Mouse (Mus musculus) megakaryocyte, adult 5-6 weeks (primary cell): ENCODE measurements around the gene Pbx4. TPM values are rescaled to one million over a fixed set of nuclear protein-coding genes. Genes with fewer than 3 reads are reported as not detected.

Source experiments
- total RNA-seq, 2 experiments: library from RNA; stranded (forward) in 1 of 2; stranded (reverse) in 1 of 2; fragments of 153-499, 151-499 nt in 1 of 2; fragments of 221-1000, 200-1000 nt in 1 of 2; gene quantifications; 2 replicates each; pipeline versions ENCODE4 v1.2.3 to v1.2.4; 2015 to 2017

Gene Pbx4
- total RNA-seq, 2 experiments from 2014 or later: 1.3 to 1.9 TPM

Other genes with a start within 250 kb of the Pbx4 start
- gene Zfp868, start 206.9 kb upstream of the Pbx4 start, total RNA-seq (2015): 22.9 and 23.7 TPM in 2 replicates
- 14.0 TPM in 2 replicates for gene Zfp868, start 206.9 kb upstream of the Pbx4 start, total RNA-seq (2017)
- 0.76 and 0.89 TPM in 2 replicates for gene Zfp964, start 178.0 kb upstream of the Pbx4 start, total RNA-seq (2015)
- gene Zfp964, start 178.0 kb upstream of the Pbx4 start, total RNA-seq (2017): 0.33 TPM in 1 of 2 replicates, not detected in the other
- 16.7 and 17.9 TPM in 2 replicates for gene Zfp869, start 121.8 kb upstream of the Pbx4 start, total RNA-seq (2015)
- 18.1 and 21.5 TPM in 2 replicates for gene Zfp869, start 121.8 kb upstream of the Pbx4 start, total RNA-seq (2017)
- gene Zfp963, start 82.5 kb upstream of the Pbx4 start, total RNA-seq (2015): 7.2 and 8.0 TPM in 2 replicates
- 3.7 and 5.5 TPM in 2 replicates for gene Zfp963, start 82.5 kb upstream of the Pbx4 start, total RNA-seq (2017)
- not detected in 2 replicates for gene Gm20422, start 57.6 kb upstream of the Pbx4 start, total RNA-seq (2015)
- gene Gm20422, start 57.6 kb upstream of the Pbx4 start, total RNA-seq (2017): 0.33 and 0.45 TPM in 2 replicates
- gene Atp13a1, start 41.3 kb upstream of the Pbx4 start, total RNA-seq (2015): 19.5 and 21.1 TPM in 2 replicates
- 15.6 and 16.9 TPM in 2 replicates for gene Atp13a1, start 41.3 kb upstream of the Pbx4 start, total RNA-seq (2017)
- gene Zfp866, start 41.3 kb upstream of the Pbx4 start, total RNA-seq (2015): 23.6 TPM in 2 replicates
- gene Zfp866, start 41.3 kb upstream of the Pbx4 start, total RNA-seq (2017): 24.9 and 27.2 TPM in 2 replicates
- gene Gmip, start 23.8 kb upstream of the Pbx4 start, total RNA-seq (2015): 60.6 and 62.2 TPM in 2 replicates
- gene Gmip, start 23.8 kb upstream of the Pbx4 start, total RNA-seq (2017): 59.3 and 82.0 TPM in 2 replicates
- 1.7 and 2.0 TPM in 2 replicates for gene Lpar2, start 10.1 kb upstream of the Pbx4 start, total RNA-seq (2015)
- gene Lpar2, start 10.1 kb upstream of the Pbx4 start, total RNA-seq (2017): 0.57 and 0.59 TPM in 2 replicates
- not detected in 2 replicates for gene Cilp2, start 55.2 kb downstream of the Pbx4 start, total RNA-seq (2015)
- not detected in 2 replicates for gene Cilp2, start 55.2 kb downstream of the Pbx4 start, total RNA-seq (2017)
- gene Tssk6, start 69.7 kb downstream of the Pbx4 start, total RNA-seq (2015): 0.27 TPM in 1 of 2 replicates, not detected in the other
- 0.16 and 0.26 TPM in 2 replicates for gene Tssk6, start 69.7 kb downstream of the Pbx4 start, total RNA-seq (2017)
- 63.4 and 75.7 TPM in 2 replicates for gene Ndufa13, start 70.1 kb downstream of the Pbx4 start, total RNA-seq (2015)
- 120 and 143 TPM in 2 replicates for gene Ndufa13, start 70.1 kb downstream of the Pbx4 start, total RNA-seq (2017)
- gene Yjefn3, start 70.2 kb downstream of the Pbx4 start, total RNA-seq (2015): 3.1 TPM in 1 of 2 replicates, not detected in the other
- gene Yjefn3, start 70.2 kb downstream of the Pbx4 start, total RNA-seq (2017): not detected in 2 replicates
- gene Gatad2a, start 163.9 kb downstream of the Pbx4 start, total RNA-seq (2015): 50.1 and 62.0 TPM in 2 replicates
- 62.5 and 64.7 TPM in 2 replicates for gene Gatad2a, start 163.9 kb downstream of the Pbx4 start, total RNA-seq (2017)
- gene Mau2, start 210.2 kb downstream of the Pbx4 start, total RNA-seq (2015): 28.1 and 28.4 TPM in 2 replicates
- 28.1 and 33.8 TPM in 2 replicates for gene Mau2, start 210.2 kb downstream of the Pbx4 start, total RNA-seq (2017)
- 11.6 and 15.0 TPM in 2 replicates for gene Sugp1, start 210.3 kb downstream of the Pbx4 start, total RNA-seq (2015)
- 17.3 and 24.1 TPM in 2 replicates for gene Sugp1, start 210.3 kb downstream of the Pbx4 start, total RNA-seq (2017)
- gene Tm6sf2, start 240.4 kb downstream of the Pbx4 start, total RNA-seq (2015): not detected in 2 replicates
- gene Tm6sf2, start 240.4 kb downstream of the Pbx4 start, total RNA-seq (2017): not detected in 2 replicates